Mouse (Mus musculus): Measurements from ENCODE around the gene Uqcrh. TPM values are rescaled to one million over a fixed set of nuclear protein-coding genes. Genes with fewer than 3 reads are reported as not detected.

Uqcrh gene
- 360 and 404 TPM in 2 replicates for polyA plus RNA-seq (2011; ENCODE audit: insufficient read length, low read depth, missing spikeins)

DNA sequence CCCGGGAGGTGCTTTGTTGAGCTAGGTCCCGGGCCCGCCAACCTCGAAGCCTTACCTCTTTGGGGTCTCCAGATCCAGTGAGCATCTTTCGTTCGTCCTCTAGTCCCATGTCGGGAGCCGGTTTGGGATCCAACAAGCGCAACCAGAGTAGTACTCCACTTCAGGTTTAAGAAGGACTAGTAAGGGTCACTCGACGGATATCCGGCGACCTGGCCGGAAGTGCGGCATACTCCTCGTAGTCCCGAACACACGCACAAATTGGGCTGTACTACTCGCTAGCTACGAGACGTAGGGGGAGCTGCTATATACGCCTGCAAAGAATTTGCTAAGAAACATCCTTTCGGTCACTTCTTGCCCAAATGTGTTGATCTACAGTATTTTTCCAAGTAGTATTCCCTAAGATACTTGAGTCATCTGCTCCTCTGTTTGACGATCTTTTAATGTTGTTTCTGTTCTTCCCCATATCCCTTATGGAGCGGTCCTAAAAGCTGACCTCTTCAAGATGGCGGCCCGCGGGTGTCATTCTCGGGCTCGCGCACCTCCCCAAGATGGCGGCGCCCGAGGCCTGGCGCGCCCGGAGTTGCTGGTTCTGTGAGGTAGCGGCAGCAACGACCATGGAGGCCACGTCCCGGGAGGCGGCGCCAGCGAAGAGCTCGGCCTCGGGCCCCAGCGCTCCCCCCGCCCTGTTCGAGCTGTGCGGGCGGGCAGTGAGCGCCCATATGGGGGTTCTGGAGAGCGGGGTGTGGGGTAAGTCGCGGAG lies at the start of gene Uqcrh, which contains the start of gene Lrrc41:
TSS of gene Uqcrh (minus strand) at position 211 of the 760 bp plus-strand sequence.
TSS of gene Lrrc41 (plus strand) at position 409 of the 760 bp plus-strand sequence.
- H3K4me1 ChIP-seq (ENCODE audit: control insufficient read depth, insufficient read depth, low read length) = peaks cover 2% of the 10 kb centered on the region
- no peak for TF ChIP-seq CTCF (IDR thresholded peaks at IDR 0.05; ENCODE audit: borderline replicate concordance, insufficient read depth, low read length)
- peak; percentile 92 for TF ChIP-seq POLR2A (IDR thresholded peaks at IDR 0.05; ENCODE audit: low read depth, low read length)
- peak within 1 kb of the TSS; percentile 94 for H3K4me3 ChIP-seq (ENCODE audit: insufficient read depth, low read length)
- H3K27ac ChIP-seq (ENCODE audit: insufficient read depth, low read length) = peak within 1 kb of the TSS; percentile 66

GRCm38 (mm10) chr4:116123602-116124519 lies 49.0 kb upstream of the Uqcrh start, which contains the start of the genes Rad54l and Pomgnt1:
Gene Rad54l, minus strand, starts transcription at chr4:116123690.
Gene Pomgnt1, plus strand, starts transcription at chr4:116123840.
- Histone ChIP-seq H3K27ac (ENCODE audit: insufficient read depth, low read length) (no peak within 1 kb of the TSS), H3K4me1 (ENCODE audit: control insufficient read depth, insufficient read depth, low read length) (no peaks in the 10 kb centered on the region), H3K4me3 (ENCODE audit: insufficient read depth, low read length) (peak within 1 kb of the TSS; percentile 84)
- peak; percentile 68 for TF ChIP-seq POLR2A (IDR thresholded peaks at IDR 0.05; ENCODE audit: low read depth, low read length)
- TF ChIP-seq CTCF (IDR thresholded peaks at IDR 0.05; ENCODE audit: borderline replicate concordance, insufficient read depth, low read length) = no peak

DNA sequence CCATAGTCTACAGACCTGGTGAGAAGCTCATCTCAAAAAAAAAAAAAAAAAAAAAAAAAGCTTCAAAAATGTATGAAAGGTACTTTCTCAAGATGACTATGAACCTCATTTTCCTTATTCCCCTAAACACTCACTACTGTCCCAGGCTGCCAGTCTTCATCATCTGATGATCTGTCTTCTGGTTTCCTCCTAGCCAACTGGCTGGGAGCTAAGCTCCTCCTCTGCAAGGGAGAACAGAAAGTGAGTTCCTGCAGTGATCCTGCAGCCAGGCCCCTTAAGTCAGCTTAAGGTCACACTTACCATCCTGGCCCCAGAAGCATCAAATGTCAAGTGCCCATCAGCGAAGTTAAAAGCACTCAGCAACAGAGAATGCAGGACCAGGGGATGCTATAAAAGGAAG lies 47.9 kb upstream of the Uqcrh start:
- no peaks in the 10 kb centered on the region for H3K4me1 ChIP-seq (ENCODE audit: control insufficient read depth, insufficient read depth, low read length)
- TF ChIP-seq POLR2A (IDR thresholded peaks at IDR 0.05; ENCODE audit: low read depth, low read length) (no peak), CTCF (IDR thresholded peaks at IDR 0.05; ENCODE audit: borderline replicate concordance, insufficient read depth, low read length) (no peak)

GRCm38 (mm10) chr4:116111486-116111885 lies 36.6 kb upstream of the Uqcrh start:
- Histone ChIP-seq H3K4me1 (ENCODE audit: control insufficient read depth, insufficient read depth, low read length) (no peaks in the 10 kb centered on the region), H3K4me3 (ENCODE audit: insufficient read depth, low read length) (no peak overlapping the region), H3K27ac (ENCODE audit: insufficient read depth, low read length) (no peak overlapping the region)
- no peak for TF ChIP-seq CTCF (IDR thresholded peaks at IDR 0.05; ENCODE audit: borderline replicate concordance, insufficient read depth, low read length)
- TF ChIP-seq POLR2A (IDR thresholded peaks at IDR 0.05; ENCODE audit: low read depth, low read length) = no peak

More for the DNA sequence above, 47.9 kb upstream of the Uqcrh start:
- Histone ChIP-seq H3K4me3 (ENCODE audit: insufficient read depth, low read length) (peak overlapping the region; percentile 82), H3K27ac (ENCODE audit: insufficient read depth, low read length) (no peak overlapping the region)

- no peak for TF ChIP-seq POLR2A (IDR thresholded peaks at IDR 0.05; ENCODE audit: low read depth, low read length)
- TF ChIP-seq CTCF (IDR thresholded peaks at IDR 0.05; ENCODE audit: borderline replicate concordance, insufficient read depth, low read length) = no peak
- Histone ChIP-seq H3K4me1 (ENCODE audit: control insufficient read depth, insufficient read depth, low read length) (no peaks in the 10 kb centered on the region), H3K27ac (ENCODE audit: insufficient read depth, low read length) (no peak overlapping the region)
Observed at GRCm38 (mm10) chr4:116110695-116111094, 35.8 kb upstream of the Uqcrh start.

DNA sequence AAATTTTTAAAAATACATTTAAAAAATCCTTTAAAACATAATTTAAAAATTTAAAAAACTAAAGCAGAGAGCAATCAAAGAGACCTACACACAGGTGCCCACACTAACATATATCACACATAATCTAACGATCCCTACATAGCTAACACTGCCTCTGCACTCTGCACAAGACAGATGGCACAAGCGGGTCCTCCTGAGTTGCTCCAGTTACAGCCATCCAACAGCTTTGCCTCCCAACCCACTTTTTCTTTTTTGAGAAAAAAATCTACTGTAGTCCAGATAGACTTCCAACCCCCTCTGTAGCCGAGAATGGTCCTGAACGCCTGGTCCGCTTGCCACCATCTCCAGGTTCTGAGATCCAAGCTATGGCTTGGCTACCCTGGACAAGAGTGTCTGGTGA lies 30.4 kb upstream of the Uqcrh start:
- Histone ChIP-seq H3K4me1 (ENCODE audit: control insufficient read depth, insufficient read depth, low read length) (no peaks in the 10 kb centered on the region), H3K4me3 (ENCODE audit: insufficient read depth, low read length) (no peak overlapping the region), H3K27ac (ENCODE audit: insufficient read depth, low read length) (no peak overlapping the region)
- TF ChIP-seq POLR2A (IDR thresholded peaks at IDR 0.05; ENCODE audit: low read depth, low read length) (no peak), CTCF (IDR thresholded peaks at IDR 0.05; ENCODE audit: borderline replicate concordance, insufficient read depth, low read length) (no peak)

More at GRCm38 (mm10) chr4:116110695-116111094, 35.8 kb upstream of the Uqcrh start:
- no peak overlapping the region for H3K4me3 ChIP-seq (ENCODE audit: insufficient read depth, low read length)

DNA sequence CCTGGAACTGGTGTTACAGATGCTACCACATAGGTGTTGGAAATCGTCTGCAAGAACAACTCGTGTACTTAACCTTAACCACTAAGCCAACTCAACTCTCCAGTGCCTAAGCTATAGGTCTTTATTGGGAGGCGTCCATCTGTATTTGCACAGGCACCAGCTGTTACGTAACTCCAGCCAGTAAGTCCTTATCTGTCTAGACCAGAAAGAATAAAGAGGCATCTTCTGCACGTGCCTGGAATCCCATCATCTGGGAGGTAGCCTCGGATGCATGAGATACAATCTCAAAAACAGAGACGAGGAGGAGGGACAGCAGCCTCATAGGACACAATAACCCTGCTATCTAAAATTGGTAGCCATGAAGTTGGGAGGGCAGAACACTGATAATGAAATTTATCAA lies 26.1 kb upstream of the Uqcrh start:
- no peak for TF ChIP-seq CTCF (IDR thresholded peaks at IDR 0.05; ENCODE audit: borderline replicate concordance, insufficient read depth, low read length)
- TF ChIP-seq POLR2A (IDR thresholded peaks at IDR 0.05; ENCODE audit: low read depth, low read length) = no peak
- H3K27ac ChIP-seq (ENCODE audit: insufficient read depth, low read length) = no peak overlapping the region
- no peak overlapping the region for H3K4me3 ChIP-seq (ENCODE audit: insufficient read depth, low read length)
- H3K4me1 ChIP-seq (ENCODE audit: control insufficient read depth, insufficient read depth, low read length) = no peaks in the 10 kb centered on the region

DNA sequence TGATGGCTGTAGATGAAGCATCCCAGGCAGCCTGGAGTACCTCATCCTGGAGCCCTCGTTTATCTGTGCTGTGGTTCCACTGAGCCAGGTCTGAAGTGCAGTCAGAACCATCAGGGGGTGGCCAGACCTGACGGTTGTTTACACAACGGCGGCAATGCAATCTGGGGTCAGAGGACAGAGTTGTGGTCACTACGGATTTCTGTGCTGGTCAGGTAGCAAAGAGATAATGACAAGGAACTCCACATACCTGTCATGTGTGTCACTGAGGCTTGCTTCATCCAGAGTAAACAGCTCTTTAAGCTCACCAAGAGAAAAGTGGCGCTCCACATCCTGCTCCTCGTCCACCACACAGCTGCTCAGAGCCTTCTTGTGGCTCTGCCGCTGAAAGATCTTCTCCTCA lies 22.3 kb upstream of the Uqcrh start:
- Histone ChIP-seq H3K4me1 (ENCODE audit: control insufficient read depth, insufficient read depth, low read length) (no peaks in the 10 kb centered on the region), H3K4me3 (ENCODE audit: insufficient read depth, low read length) (no peak overlapping the region), H3K27ac (ENCODE audit: insufficient read depth, low read length) (no peak overlapping the region)
- no peak for TF ChIP-seq CTCF (IDR thresholded peaks at IDR 0.05; ENCODE audit: borderline replicate concordance, insufficient read depth, low read length)
- no peak for TF ChIP-seq POLR2A (IDR thresholded peaks at IDR 0.05; ENCODE audit: low read depth, low read length)

DNA sequence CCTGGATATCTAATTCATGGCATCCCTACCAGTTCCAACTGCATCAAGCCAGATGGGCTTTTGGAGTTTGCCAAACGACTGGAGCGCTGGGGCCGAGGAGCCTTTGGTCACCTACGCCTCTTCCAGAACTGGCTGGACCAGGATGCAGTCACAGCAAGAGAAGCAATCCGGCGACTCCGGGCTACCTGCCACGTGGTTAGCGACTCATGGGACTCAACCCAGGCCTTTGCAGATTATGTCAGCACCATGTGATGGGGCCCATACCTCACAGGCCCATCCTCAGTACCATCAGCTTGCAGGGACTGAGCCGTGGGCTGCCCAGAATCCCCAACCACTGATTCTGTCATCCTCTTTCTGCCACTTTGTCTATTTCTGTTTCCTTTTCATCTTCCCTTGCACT lies 21.4 kb upstream of the Uqcrh start:
- Histone ChIP-seq H3K27ac (ENCODE audit: insufficient read depth, low read length) (no peak overlapping the region), H3K4me3 (ENCODE audit: insufficient read depth, low read length) (no peak overlapping the region), H3K4me1 (ENCODE audit: control insufficient read depth, insufficient read depth, low read length) (no peaks in the 10 kb centered on the region)
- TF ChIP-seq POLR2A (IDR thresholded peaks at IDR 0.05; ENCODE audit: low read depth, low read length) (no peak), CTCF (IDR thresholded peaks at IDR 0.05; ENCODE audit: borderline replicate concordance, insufficient read depth, low read length) (no peak)

Data from embryonic fibroblast, embryonic 13.5 days (primary cell).